Mouse (Mus musculus) gastrocnemius, adult 8-10 months (tissue): ENCODE data around the gene Olfr958. TPM values are rescaled to one million over a fixed set of nuclear protein-coding genes. Genes with fewer than 3 reads are reported as not detected.

ENCODE experiments used
- DNase-seq, 2 experiments: peaks; one replicate each; pipeline ENCODE4 v3.0.0; 2022; ENCODE audit warnings: low spot score in 2 of 2
- total RNA-seq, 4 experiments: library from RNA; stranded (reverse); gene quantifications; 2 replicates each; pipeline ENCODE4 v1.2.4; 2022

The Olfr958 gene
- not detected for total RNA-seq

GRCm38 (mm10) chr9:39553946-39554345, at the start of gene Olfr958:
Gene Olfr958, minus strand, starts transcription at chr9:39554054.
- DNase-seq = no peak

GRCm38 (mm10) chr9:39603333-39603845, 49.5 kb upstream of the Olfr958 start:
- peak in 1 of 2 experiments; percentile 4 for DNase-seq

- DNase-seq = no peak
These were observed 48.9 kb upstream of the Olfr958 start for GRCm38 (mm10) chr9:39602536-39603332.

- no peak for DNase-seq
These were observed 23.2 kb upstream of the Olfr958 start for GRCm38 (mm10) chr9:39577050-39577449.

GRCm38 (mm10) chr9:39575469-39575868, 21.6 kb upstream of the Olfr958 start, which contains the start of gene Olfr959:
Gene Olfr959, minus strand, starts transcription at chr9:39575569.
- DNase-seq = no peak

GRCm38 (mm10) chr9:39558349-39558647, 4.4 kb upstream of the Olfr958 start:
- no peak for DNase-seq

- DNase-seq = no peak
These were observed 3.9 kb upstream of the Olfr958 start for GRCm38 (mm10) chr9:39557529-39558348.

- no peak for DNase-seq
These were observed 3.0 kb downstream of the Olfr958 start for GRCm38 (mm10) chr9:39550806-39551205.

- DNase-seq = no peak
These were observed 30.1 kb downstream of the Olfr958 start for GRCm38 (mm10) chr9:39523616-39524285.

GRCm38 (mm10) chr9:39518595-39518994, 35.3 kb downstream of the Olfr958 start:
- no peak for DNase-seq

- DNase-seq = no peak
These were observed 38.3 kb downstream of the Olfr958 start, which contains the start of gene Olfr957 for GRCm38 (mm10) chr9:39515531-39515930. Gene Olfr957, minus strand, starts transcription at chr9:39515809.

GRCm38 (mm10) chr9:39509412-39509811, 44.4 kb downstream of the Olfr958 start:
- no peak for DNase-seq

GRCm38 (mm10) chr9:39508998-39509397, 44.9 kb downstream of the Olfr958 start:
- no peak for DNase-seq

Other genes with a start within 250 kb of the Olfr958 start
- gene Olfr948, start 228.0 kb downstream of the Olfr958 start, total RNA-seq = not detected
- gene Olfr951, start 166.6 kb downstream of the Olfr958 start, total RNA-seq = not detected
- not detected for gene Olfr952, start 126.9 kb downstream of the Olfr958 start, total RNA-seq
- not detected for gene Olfr954, start 97.4 kb downstream of the Olfr958 start, total RNA-seq
- not detected for gene Olfr955, start 82.1 kb downstream of the Olfr958 start, total RNA-seq
- not detected for gene Olfr44, start 60.1 kb downstream of the Olfr958 start, total RNA-seq
- not detected for gene Olfr957, start 38.2 kb downstream of the Olfr958 start, total RNA-seq
- not detected for gene Olfr959, start 21.5 kb upstream of the Olfr958 start, total RNA-seq
- gene AW551984, start 50.3 kb upstream of the Olfr958 start, total RNA-seq = under 1 TPM; 0.16 to 0.54 (median 0.34) TPM
- gene Olfr148, start 56.6 kb upstream of the Olfr958 start, total RNA-seq = not detected
- not detected for gene Olfr960, start 67.3 kb upstream of the Olfr958 start, total RNA-seq
- gene Olfr961, start 91.0 kb upstream of the Olfr958 start, total RNA-seq = not detected
- gene Olfr963, start 113.2 kb upstream of the Olfr958 start, total RNA-seq = not detected
- not detected for gene Olfr149, start 153.1 kb upstream of the Olfr958 start, total RNA-seq
- not detected for gene Olfr965, start 157.3 kb upstream of the Olfr958 start, total RNA-seq
- not detected for gene Olfr150, start 176.9 kb upstream of the Olfr958 start, total RNA-seq
- gene Olfr967, start 192.2 kb upstream of the Olfr958 start, total RNA-seq = not detected
- gene Olfr968, start 229.2 kb upstream of the Olfr958 start, total RNA-seq = not detected
- gene Olfr969, start 236.9 kb upstream of the Olfr958 start, total RNA-seq = not detected